Mouse (Mus musculus) myocyte (in vitro differentiated cells): ENCODE measurements at regions not wholly inside any gene's neighbourhood (a gene's known extent, or its start where the extent isn't known, plus 50 kb on each side); places are given as distances from the start of the nearest gene placed in this dataset.

ENCODE experiments used
- H3K27me3 ChIP-seq: one replicate; pipeline ENCODE4 v1.6.1; 2011; ENCODE audit not compliant: control insufficient read depth, insufficient read depth, insufficient read length
- H3K36me3 ChIP-seq: one replicate; pipeline ENCODE4 v1.6.1; 2011; ENCODE audit not compliant: control insufficient read depth, insufficient read depth
- H3K4me2 ChIP-seq: one replicate; pipeline ENCODE4 v1.6.1; 2011; ENCODE audit warnings: low read depth, control low read depth
- H3K4me3 ChIP-seq: one replicate; pipeline ENCODE4 v1.5.1; 2011; ENCODE audit warnings: mild to moderate bottlenecking, control low read depth, moderate library complexity
- H3K79me2 ChIP-seq: one replicate; pipeline ENCODE4 v1.6.1; 2011; ENCODE audit not compliant: control insufficient read depth, insufficient read depth
- H3ac ChIP-seq: one replicate; pipeline ENCODE4 v1.6.1; 2011; ENCODE audit not compliant: control insufficient read depth, insufficient read length
- CEBPB ChIP-seq: IDR thresholded peaks from 2 replicates; pipeline ENCODE4 v1.6.1; 2011; ENCODE audit warnings: mild to moderate bottlenecking, moderate library complexity; ENCODE audit not compliant: poor library complexity, insufficient read depth, severe bottlenecking
- E2F4 ChIP-seq: IDR thresholded peaks from one replicate; pipeline ENCODE4 v1.6.1; 2011; ENCODE audit warnings: mild to moderate bottlenecking, control low read depth, moderate library complexity; ENCODE audit not compliant: insufficient read depth
- MAX ChIP-seq: IDR thresholded peaks from one replicate; pipeline ENCODE4 v1.6.1; 2011; ENCODE audit warnings: low read depth, mild to moderate bottlenecking, control low read depth
- MYOD1 ChIP-seq, 3 experiments: IDR thresholded peaks; one replicate each; pipeline ENCODE4 v1.6.1; 2011; ENCODE audit warnings: control low read depth in 2 of 3, low read depth in 2 of 3, mild to moderate bottlenecking in 2 of 3, moderate library complexity in 1 of 3; ENCODE audit not compliant: insufficient read length in 2 of 3, control insufficient read depth in 1 of 3
- MYOG ChIP-seq, 3 experiments: IDR thresholded peaks; one replicate each; pipeline ENCODE4 v1.6.1; 2011; ENCODE audit warnings: control low read depth in 2 of 3, low read depth in 2 of 3, mild to moderate bottlenecking in 2 of 3; ENCODE audit not compliant: insufficient read length in 2 of 3, control insufficient read depth in 1 of 3, insufficient read depth in 1 of 3
- POLR2A ChIP-seq: IDR thresholded peaks from one replicate; pipeline ENCODE4 v1.6.1; 2011; ENCODE audit warnings: low read depth, mild to moderate bottlenecking, control low read depth, moderate library complexity; ENCODE audit not compliant: insufficient read length
- POLR2AphosphoS2 ChIP-seq: IDR thresholded peaks from one replicate; pipeline ENCODE4 v1.6.1; 2011; ENCODE audit warnings: low read depth, control low read depth; ENCODE audit not compliant: insufficient read length
- REST ChIP-seq: IDR thresholded peaks from one replicate; pipeline ENCODE4 v1.6.1; 2011; ENCODE audit warnings: mild to moderate bottlenecking, control low read depth, moderate library complexity; ENCODE audit not compliant: insufficient read depth, insufficient read length
- SRF ChIP-seq: IDR thresholded peaks from one replicate; pipeline ENCODE4 v1.6.1; 2011; ENCODE audit warnings: low read depth; ENCODE audit not compliant: control insufficient read depth, insufficient read length
- TCF12 ChIP-seq: IDR thresholded peaks from one replicate; pipeline ENCODE4 v1.6.1; 2011; ENCODE audit warnings: mild to moderate bottlenecking, control low read depth; ENCODE audit not compliant: poor library complexity, insufficient read depth, severe bottlenecking
- TCF3 ChIP-seq: IDR thresholded peaks from one replicate; pipeline ENCODE4 v1.6.1; 2011; ENCODE audit warnings: low read depth, control low read depth; ENCODE audit not compliant: insufficient read length
- USF1 ChIP-seq: IDR thresholded peaks from one replicate; pipeline ENCODE4 v1.6.1; 2011; ENCODE audit warnings: low read depth, mild to moderate bottlenecking, control low read depth, moderate library complexity

DNA sequence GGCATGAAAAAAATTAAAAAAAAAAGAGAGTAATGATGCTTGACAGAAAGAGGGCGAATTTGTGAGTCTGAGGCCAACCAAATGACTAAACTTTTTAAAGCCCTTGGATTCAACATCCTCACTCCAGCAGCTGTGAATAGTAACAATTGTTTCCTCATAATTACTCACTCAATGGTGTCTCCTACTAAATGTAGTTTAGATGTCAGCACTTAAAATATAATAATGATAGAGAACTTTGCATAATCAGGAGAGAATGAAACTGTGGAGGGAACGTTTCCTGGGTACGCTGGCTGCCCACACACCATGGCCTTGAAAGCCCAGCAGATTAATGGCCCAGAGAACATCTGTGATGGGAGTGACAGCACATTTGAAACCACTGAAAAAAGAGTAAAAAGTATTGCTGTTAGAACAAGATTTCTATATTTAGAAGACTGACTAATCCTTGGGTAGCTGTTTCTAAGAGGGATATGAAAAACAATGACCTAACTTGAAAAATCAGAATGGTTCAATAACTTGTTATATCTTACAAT, 544.0 kb downstream of the Flrt2 start:
- no peaks in the 10 kb centered on the region for H3K79me2 ChIP-seq
- H3K36me3 ChIP-seq = no peaks in the 10 kb centered on the region
- H3ac ChIP-seq = no peak overlapping the region
- H3K4me2 ChIP-seq = no peak overlapping the region
- TF ChIP-seq TCF3 (no peak), E2F4 (no peak), USF1 (no peak), CEBPB (no peak), POLR2A (no peak), REST (no peak), MYOD1 (IDR thresholded peaks at IDR 0.05; ENCODE audit: control insufficient read depth in 1 of 3, insufficient read length in 2 of 3, low read depth in 2 of 3) (no peak), TCF12 (no peak), POLR2AphosphoS2 (no peak), SRF (no peak), MAX (no peak), MYOG (IDR thresholded peaks at IDR 0.05; ENCODE audit: control insufficient read depth in 1 of 3, insufficient read depth in 1 of 3, insufficient read length in 2 of 3, low read depth in 2 of 3) (no peak)
- no peak overlapping the region for H3K4me3 ChIP-seq
- H3K27me3 ChIP-seq = no peaks in the 10 kb centered on the region

DNA sequence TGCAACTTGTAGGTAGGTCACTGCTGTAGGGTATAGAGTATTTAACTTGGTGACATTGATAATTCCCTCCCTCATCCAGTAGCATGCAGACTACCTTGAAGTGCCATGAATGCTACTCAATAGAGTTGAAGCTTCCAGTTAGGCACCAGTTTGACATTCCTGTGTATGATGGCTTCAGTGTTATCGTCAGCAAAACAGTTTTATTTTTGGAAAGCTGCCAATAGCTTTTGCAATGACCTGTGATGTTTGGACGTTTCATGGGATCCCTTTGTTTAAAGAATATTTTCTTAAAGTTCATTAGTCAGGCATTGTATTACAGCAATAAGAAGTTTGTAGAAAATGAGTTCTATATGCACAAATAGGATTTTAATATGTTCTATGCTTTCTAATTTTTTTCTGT, 547.6 kb downstream of the Flrt2 start:
- Histone ChIP-seq H3K79me2 (no peaks in the 10 kb centered on the region), H3K27me3 (no peaks in the 10 kb centered on the region), H3K4me3 (no peak overlapping the region), H3K4me2 (no peak overlapping the region), H3ac (no peak overlapping the region), H3K36me3 (no peaks in the 10 kb centered on the region)
- TF ChIP-seq POLR2A = no peak
- TF ChIP-seq E2F4 = no peak
- no peak for TF ChIP-seq CEBPB
- TF ChIP-seq MYOG (IDR thresholded peaks at IDR 0.05; ENCODE audit: control insufficient read depth in 1 of 3, insufficient read depth in 1 of 3, insufficient read length in 2 of 3, low read depth in 2 of 3) = no peak
- no peak for TF ChIP-seq USF1
- TF ChIP-seq MAX = no peak
- TF ChIP-seq SRF = no peak
- no peak for TF ChIP-seq TCF3
- no peak for TF ChIP-seq POLR2AphosphoS2
- TF ChIP-seq REST = no peak
- TF ChIP-seq TCF12 = no peak
- TF ChIP-seq MYOD1 (IDR thresholded peaks at IDR 0.05; ENCODE audit: control insufficient read depth in 1 of 3, insufficient read length in 2 of 3, low read depth in 2 of 3) = no peak

DNA sequence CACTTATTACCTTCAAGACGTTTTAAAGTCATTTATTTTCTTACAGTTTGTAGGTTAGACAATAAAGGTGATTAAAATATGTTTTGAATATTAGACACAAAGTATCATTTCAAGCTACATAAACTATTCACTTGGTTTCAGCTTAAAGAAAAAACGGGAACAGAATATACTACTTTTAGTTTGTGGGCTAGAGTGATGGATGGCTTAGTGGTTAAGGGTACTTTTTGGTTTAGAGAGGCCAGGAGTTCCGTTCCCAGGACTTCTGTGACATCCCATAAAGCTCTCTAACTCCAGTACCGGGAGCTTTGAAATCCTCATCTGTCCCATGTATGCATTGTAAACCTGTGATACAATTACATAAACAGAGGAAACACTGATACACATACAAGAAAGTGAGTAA, 570.0 kb downstream of the Flrt2 start:
- TF ChIP-seq USF1 (no peak), MYOG (IDR thresholded peaks at IDR 0.05; ENCODE audit: control insufficient read depth in 1 of 3, insufficient read depth in 1 of 3, insufficient read length in 2 of 3, low read depth in 2 of 3) (no peak), TCF12 (no peak), REST (no peak), TCF3 (no peak), MYOD1 (IDR thresholded peaks at IDR 0.05; ENCODE audit: control insufficient read depth in 1 of 3, insufficient read length in 2 of 3, low read depth in 2 of 3) (no peak), E2F4 (no peak), CEBPB (no peak), MAX (no peak), POLR2A (no peak), SRF (no peak)
- no peak overlapping the region for H3K4me3 ChIP-seq
- no peak overlapping the region for H3ac ChIP-seq
- no peaks in the 10 kb centered on the region for H3K79me2 ChIP-seq
- no peaks in the 10 kb centered on the region for H3K36me3 ChIP-seq
- H3K4me2 ChIP-seq = no peak overlapping the region
- H3K27me3 ChIP-seq = no peaks in the 10 kb centered on the region

DNA sequence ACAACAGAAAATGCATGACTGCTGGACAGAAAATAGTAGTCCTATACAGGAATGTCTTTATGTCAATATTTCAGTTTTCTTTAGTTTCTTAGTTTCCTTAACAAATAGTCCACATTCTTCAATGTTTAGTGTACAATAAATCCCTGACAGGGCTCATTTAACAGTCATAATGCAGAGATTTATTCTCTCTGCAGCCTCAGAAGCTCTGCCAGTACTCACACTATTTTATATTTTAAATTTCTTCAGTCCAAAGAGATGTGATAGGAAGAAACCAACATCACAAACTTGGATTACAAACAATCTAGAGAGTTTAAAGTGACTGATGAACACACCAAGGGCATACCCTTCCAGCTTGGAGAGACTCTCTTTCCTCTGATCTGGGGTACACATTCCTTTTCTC, 583.9 kb downstream of the Flrt2 start:
- TF ChIP-seq POLR2A = no peak
- H3K27me3 ChIP-seq = no peaks in the 10 kb centered on the region
- H3K36me3 ChIP-seq = no peaks in the 10 kb centered on the region
- H3K4me3 ChIP-seq = no peak overlapping the region
- no peak overlapping the region for H3ac ChIP-seq
- H3K79me2 ChIP-seq = no peaks in the 10 kb centered on the region
- no peak overlapping the region for H3K4me2 ChIP-seq

DNA sequence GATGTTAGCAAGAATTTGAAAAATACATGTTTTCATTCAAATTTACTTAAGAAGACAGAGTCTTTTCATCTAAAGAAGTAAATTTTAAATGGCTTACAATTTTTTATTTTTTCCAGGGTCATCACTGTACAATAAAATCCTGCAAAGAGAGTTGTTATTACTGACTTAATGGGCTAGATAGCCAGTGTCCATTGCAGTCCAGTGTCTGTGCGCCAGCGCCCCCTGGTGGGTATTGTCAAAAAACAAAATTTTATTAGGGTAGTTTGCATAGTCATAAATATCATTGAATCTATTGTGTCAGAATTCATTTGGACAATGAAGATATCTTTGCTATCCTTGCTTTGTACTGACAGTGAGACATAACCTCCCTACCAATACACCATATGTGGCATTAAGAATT, 619.1 kb downstream of the Flrt2 start:
- TF ChIP-seq MYOG (IDR thresholded peaks at IDR 0.05; ENCODE audit: control insufficient read depth in 1 of 3, insufficient read depth in 1 of 3, insufficient read length in 2 of 3, low read depth in 2 of 3) (no peak), CEBPB (no peak), TCF12 (no peak), REST (no peak), POLR2AphosphoS2 (no peak), TCF3 (no peak), E2F4 (no peak), POLR2A (no peak), USF1 (no peak), MAX (no peak), MYOD1 (IDR thresholded peaks at IDR 0.05; ENCODE audit: control insufficient read depth in 1 of 3, insufficient read length in 2 of 3, low read depth in 2 of 3) (no peak), SRF (no peak)
- H3K36me3 ChIP-seq = no peaks in the 10 kb centered on the region
- H3ac ChIP-seq = no peak overlapping the region
- no peak overlapping the region for H3K4me2 ChIP-seq
- no peaks in the 10 kb centered on the region for H3K79me2 ChIP-seq
- H3K4me3 ChIP-seq = no peak overlapping the region
- H3K27me3 ChIP-seq = no peaks in the 10 kb centered on the region
